Mouse (Mus musculus): ENCODE data around the gene Tgif1.

DNA sequence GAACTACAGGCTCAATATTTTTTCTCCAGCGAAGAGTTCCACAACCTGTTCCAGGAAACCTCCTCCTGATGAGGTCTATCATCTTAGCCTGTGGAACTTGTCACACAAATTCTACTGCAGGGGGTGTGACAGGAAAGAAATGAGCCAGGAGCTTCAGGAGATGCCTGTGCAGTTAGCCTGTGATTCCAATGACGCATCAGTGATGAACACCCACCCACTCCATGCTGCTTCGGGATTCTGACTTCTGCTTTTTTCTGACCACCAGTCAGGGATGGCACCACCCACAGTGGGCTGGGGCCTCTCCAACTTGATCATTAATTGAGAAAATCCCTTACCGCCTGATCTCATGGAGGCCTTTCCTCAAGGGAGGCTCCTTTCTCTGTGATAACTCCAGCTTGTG lies 54.1 kb downstream of the Tgif1 start:
- TF ChIP-seq CTCF (IDR thresholded peaks at IDR 0.05; ENCODE audit: low read depth, low read length): no peak
- no peak for TF ChIP-seq POLR2A (IDR thresholded peaks at IDR 0.05; ENCODE audit: borderline replicate concordance, low read depth, low read length)

Measured in bone marrow macrophage, adult 2 months (primary cell).